Mouse (Mus musculus) kidney, postnatal 14 days (tissue): ENCODE results near the gene Cyb5d2.
"Not testable (repeated sequence)": the region's sequence is repeated elsewhere in the genome, so short reads cannot be mapped to it uniquely, and the experiment has no call there.

Experiments
- DNase-seq: peaks from one replicate; pipeline ENCODE4 v3.0.0; 2022; ENCODE audit warnings: mixed read lengths

The Cyb5d2 gene

DNA sequence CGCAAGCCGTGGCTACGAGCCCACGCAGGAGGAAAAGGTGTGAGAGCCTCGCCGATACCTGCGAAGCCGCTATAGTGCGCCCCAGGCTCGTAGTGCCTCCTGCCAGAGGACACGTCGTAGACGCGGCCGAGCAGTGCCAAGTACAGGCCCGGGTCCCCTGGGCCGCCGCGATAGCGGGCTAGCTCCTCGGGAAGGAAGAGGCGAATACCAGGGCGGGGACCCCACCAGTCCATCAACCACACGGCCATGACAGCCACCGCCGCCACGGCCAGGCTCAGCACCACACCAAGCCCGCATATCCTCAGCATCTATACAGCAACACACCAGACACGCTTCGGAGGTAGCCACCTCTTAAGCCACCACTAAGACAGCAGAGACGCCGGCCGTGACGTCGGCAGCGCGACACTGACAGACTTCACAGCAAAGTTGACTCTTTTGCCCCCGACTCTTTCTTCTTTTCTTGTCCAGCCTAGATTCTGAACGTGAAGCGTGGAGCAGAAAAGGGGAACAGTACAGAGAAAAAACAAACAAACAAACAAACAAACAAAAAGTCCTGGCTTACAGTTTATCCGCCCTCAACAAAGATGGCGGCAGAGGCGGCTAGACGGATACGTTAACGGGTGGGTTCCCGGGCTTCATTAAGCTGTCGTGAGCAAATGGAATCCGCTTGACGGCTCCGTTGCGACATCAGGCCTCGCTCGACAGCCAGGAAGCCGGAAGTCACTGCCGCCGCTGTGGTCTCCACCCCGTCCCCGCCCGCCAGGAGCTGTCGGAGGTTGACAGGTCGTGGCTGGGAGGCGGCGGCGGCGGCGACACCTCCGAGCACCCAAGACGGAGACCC lies at the start of gene Cyb5d2, which contains the start of gene Zzef1:
Gene Cyb5d2 (minus strand): TSS at position 688 of the 841 bp plus-strand sequence.
Gene Zzef1 (plus strand): TSS at position 772 of the 841 bp plus-strand sequence.
- DNase-seq: peak; percentile 97

DNA sequence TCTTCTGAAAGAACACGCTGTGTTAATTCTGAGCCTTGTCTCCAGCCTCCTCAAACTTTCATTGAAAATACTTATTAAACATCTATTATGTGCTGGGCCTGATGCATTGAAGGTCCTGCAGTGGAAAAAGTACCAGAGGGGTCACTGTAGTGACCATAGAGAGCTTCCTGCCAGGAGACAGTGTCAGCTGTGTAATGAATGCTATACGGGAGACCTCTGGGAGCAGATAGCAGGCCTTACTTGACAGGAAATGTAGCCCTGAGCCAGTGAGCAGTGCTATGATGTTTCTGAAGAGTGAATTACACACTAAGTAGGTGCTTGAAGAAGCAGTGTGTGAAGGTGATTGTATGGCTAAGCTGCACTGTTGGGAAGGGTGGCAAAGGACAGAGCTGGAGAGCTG lies 49.6 kb upstream of the Cyb5d2 start:
- no peak for DNase-seq

DNA sequence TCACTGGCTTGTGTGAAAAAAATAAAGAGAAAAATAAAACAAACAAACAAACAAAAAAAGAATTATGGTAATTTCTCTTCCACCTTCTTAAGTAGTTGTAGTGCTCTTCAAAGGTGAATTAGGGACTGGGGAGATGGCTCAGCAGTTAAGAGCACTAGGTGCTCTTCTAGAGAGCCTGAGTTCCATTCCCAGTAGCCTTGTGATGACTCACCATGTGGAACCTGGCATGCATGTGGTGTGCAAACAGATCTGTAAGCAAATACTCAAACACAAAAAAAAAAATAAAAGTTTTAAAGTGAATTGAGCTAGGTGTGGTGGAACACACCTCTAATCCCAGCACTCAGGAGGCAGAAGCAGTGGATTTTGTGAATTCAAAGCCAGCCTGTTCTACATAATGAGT lies 47.6 kb upstream of the Cyb5d2 start:
- DNase-seq: no peak

DNA sequence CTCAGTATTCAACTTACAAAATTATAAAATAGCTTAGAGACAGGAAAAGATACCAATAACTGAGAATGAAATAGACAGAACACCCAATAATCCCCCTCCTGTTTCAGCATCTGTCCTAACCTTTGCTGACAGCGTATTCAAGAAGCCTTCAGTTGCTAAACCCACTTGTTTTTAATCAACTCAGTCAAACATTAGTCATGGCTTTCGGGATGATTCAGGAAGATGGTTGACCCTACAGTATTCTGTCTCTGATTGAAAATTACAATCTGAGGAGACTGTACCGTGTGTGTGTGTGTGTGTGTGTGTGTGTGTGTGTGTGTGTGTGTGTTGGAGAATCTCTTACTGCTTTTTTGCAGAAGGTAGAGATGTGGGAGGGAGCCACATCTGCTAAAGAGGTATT lies 46.8 kb upstream of the Cyb5d2 start:
- DNase-seq: no peak

DNA sequence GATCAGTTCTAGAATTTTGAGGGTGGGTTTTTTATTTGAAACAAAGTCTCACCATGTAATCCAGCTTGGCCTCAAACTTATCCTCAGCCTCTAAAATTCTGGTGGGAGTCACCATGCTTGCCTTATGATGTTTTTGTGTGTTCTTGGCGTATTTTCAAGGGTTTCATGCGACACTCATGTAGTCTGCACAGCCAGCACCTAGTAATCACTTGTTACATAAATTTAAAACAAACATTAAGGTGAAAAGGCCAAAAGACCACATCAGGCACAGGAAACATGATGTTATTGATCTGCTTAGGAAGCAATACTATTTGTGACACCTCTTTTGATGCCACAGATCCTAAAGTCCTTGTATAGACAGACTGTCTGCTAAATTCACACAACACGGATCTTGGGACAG lies 33.9 kb upstream of the Cyb5d2 start:
- no peak for DNase-seq

DNA sequence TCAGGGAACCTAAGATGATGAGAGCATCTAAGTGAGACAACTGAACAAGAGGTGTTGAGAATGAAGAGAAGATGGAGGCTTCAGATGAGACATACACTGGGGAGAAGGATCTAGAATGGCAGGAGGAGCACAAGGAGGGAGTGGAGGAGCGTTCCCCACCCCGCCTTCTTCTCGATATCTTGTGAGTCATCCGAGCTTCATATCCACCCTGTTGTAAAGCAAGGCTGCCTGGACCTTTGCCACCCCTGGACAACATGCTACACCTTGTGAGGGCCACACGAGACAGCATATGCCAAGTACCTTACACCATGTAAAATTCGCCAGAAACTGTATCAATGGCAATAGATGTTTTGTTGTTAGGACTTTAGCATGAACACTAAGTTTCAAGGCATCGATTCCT lies 25.1 kb upstream of the Cyb5d2 start:
- no peak for DNase-seq

DNA sequence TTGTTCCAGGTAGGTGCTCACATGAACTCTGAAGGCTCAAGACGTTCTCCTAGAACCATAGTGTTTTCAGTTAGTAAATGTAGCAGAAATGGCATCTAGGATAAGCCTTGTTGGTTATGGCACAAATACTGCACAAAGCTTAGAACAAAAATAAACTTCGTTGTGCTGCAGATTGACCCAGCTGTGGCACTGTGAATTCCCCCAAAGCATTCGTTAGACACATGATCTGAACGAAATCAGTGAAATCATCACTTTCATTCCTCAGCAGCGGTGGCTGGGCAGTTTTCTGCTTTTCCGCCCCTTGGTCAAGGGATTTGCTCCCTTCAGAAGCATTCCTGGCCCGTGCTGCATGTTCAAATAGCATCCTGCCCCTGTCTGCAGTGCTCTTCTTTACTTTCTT lies 22.1 kb upstream of the Cyb5d2 start:
- no peak for DNase-seq

DNA sequence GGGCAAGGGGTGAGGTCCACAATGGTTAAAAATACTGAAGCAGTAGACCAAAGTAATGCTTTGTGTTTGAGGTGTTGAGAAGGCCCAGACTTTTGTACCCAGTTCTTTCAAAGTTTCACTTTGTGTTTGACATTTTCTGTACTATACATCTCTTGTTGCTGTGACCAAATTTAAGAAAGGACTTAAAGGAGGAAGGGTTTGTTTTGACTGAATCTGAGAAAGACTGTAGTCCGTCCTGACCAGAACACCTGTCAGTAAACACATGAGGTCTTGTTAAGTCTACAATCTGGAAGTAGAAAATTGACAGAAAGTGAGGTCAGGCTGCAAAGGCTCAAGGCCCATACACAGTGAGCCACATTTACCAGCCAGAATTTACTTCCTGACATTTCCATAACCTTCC lies 20.9 kb upstream of the Cyb5d2 start:
- DNase-seq: no peak

DNA sequence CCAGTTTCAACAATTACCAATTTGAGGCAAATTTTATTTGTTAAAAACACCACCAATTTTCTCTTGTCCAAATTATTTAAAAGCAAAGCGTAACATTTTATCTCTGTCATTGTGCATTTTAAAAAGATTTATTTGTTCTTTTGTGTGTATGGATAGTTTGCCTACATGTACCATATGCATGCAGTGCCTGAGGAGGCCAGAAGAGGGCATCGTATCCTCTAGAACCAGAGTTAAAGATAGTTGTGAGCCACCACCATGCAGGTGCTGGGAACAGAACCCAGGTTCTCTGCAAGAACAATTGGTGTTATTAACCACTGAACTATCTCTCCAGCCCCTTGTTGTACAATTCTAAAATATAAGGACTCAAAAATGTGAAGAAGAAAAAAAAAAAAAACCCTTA lies 18.2 kb upstream of the Cyb5d2 start:
- DNase-seq: no peak

DNA sequence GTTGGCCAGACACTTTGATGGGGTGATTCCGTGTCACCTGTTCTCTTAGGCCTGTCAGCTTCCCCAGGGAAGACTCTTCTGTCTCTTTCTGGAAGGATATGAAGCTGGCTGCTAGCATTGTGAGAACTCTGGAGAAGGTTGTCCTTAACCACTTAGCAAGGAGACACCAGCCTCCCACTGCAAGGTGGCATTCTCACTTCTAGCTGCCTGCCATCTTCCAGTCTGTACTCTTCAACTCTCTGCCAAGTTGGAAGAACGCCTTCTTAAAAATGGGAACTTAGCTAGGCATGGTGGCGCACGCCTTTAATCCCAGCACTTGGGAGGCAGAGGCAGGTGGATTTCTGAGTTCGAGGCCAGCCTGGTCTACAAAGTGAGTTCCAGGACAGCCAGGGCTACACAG lies 17.7 kb upstream of the Cyb5d2 start:
- no peak for DNase-seq

DNA sequence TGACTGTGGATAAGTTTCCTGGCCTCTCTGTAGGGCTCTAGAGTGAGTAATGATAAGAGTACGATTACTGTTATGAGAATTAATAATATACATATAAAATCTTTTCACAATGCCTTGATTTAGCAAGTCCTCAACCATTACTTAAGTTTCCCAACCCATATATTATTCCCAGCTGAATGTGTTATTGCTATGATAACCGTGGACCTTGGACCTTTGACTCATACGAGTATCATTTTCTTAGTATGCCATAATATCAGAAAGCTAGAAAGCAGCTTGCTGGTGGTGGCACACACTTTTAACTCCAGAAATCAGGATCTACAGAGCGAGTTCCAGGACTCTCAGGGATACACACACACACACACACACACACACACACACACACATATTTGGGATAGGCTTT lies 12.1 kb upstream of the Cyb5d2 start:
- DNase-seq: no peak

DNA sequence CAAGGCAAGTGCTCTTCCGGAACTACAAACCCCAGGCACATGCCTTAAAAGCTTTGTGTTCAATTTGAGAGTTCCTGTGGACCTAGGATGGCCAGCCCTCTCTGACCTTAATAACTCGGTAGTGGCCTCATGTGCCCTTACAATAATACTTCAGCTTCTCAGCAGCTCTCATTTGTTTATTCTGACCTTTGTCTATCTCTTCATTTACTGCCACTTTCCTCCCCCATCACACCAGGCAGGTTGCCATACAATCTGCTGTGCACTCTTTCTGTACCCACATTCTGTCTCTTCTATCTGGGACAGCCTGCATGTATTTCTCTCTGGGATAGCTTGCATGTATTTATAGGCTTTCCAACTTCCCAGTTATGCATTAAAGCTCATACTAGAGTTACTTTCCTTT lies 10.6 kb upstream of the Cyb5d2 start:
- no peak for DNase-seq

DNA sequence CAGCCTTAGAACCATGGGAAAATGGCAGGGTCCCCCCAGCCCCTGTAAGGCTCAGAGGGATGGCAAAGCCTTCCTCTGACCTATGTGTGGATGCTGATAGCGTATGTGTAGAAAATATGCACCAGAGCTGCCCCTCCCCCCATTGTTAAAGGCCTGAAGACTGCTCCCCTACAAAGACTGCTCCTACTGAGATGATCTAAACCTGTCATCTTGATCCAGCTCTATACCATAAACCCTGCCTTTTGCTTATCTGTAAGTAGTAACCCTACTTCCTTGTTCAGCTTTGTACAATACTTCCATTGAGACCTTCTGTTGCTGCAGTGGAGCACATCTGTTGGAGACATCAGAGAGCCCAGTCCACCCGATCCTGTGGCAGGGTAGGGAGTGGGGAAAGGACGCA lies 9.3 kb upstream of the Cyb5d2 start:
- DNase-seq: no peak

DNA sequence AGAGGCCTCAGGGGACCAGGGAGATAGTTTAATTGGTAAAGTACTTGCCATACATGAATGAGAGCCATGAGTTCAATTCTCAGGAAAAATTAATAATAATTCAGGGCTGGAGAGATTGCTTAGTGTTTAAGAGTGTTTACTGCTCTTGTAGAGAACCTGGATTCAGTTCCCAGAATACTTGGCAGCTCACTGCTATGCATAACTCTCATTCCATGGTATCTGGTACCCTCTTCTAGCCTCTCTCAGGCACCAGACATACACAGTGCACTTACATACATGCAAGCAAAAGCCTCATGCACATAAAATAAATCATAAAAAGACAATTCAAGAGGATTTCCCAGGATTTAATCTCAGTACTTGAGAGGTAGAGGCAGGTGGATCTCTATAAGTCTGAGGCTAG lies 8.6 kb upstream of the Cyb5d2 start:
- no peak for DNase-seq

DNA sequence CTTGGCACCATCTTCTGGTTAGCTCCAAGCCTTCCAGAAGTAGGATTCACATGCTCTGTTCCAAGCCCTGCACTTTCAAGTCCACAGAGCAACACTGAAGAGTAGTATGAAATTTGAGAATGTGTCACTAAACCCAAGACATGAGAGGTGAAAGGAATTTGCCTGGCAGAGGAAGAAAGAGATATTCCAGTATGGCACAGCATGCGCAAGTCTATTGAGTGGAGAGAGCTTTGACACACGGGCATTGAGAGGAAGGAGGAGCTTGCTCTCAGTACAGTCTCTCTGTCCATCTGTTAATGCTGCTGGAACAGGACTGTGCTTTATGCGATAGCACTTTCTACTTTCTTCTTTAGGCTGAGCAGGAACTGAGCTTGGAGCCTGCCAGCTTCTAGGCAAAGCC lies 7.1 kb upstream of the Cyb5d2 start:
- DNase-seq: no peak

DNA sequence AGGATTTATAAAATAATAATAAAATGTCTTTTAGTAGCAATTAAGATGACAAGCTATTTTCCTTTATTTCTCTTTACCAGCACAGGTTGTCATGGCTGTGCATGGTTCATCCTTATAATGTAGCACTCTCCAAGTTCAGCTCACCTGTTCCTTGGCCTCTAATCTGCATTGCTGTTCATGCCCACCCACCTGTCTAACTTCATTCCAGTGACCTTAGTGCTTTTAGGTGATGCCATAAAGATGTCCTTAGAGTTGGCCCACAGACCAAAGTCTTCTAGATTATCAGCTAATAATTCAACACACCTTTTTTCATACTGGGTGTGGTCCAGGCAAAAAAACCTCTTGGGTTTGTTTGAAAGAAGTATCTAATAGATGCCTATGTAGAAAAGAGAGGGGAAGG lies 5.2 kb upstream of the Cyb5d2 start:
- no peak for DNase-seq

DNA sequence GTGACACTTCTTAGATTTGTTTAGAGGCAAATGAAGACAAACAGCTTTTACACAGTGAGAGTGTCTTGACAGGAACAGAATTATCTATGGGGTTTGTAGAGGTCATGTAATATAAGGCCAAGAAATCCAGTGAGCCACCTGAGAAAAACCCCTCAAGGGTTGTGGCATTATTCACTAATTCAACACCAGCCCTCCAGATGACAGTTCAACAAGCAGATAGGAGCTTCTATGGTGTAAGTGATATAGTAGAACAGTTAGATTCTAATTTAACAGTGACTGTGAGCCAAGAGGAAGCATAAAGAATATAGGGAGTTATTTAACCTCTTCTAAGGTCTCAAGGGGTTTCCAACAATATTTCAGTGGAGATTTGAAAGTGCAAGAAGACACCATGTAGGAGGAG lies 2.2 kb upstream of the Cyb5d2 start:
- no peak for DNase-seq

DNA sequence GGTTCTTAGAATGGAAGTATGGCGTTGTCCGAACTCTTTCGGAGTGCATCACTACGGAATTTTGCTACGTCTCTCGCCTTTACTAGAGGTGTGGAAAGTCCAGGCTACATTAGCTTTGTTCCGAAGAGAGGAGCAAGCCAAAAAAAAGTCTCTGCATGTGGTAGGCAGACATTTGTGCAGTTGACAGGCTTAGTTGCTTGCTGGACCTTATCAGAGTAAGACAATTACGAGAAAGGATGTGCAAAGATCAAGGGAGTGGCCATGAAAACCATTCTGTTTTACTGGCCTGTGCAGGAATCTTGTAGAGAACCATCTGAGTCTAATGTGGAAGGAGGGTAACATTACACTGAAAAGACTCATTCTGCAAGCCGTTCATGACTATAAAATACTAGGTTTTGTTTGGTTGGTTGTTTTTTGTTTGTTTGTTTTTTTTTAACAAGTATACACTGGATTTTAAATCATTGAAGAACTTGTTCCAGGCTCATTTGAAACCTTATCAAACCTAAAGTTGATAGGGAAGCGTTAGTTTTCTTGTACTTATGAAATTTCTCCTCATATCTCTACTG lies 914 bp upstream of the Cyb5d2 start:
- no peak for DNase-seq

DNA sequence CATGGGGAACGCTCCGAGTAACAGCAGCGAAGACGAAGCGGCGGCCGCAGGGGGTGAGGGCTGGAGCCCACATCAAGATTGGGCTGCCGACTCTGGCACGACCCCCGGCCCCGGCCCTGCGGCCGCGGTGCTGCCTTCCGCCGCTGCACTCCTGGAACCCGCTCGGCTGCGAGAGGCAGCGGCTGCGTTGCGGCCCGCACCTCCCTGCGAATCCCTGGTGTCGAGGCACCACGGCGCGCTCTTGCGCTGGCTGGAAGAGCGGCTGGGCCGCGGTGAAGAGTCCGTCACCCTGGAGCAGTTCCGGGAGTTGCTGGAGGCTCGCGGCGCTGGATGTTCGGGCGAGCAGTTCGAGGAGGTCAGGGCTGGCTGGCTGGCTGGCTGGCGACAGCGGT lies 350 bp upstream of the Cyb5d2 start:
- DNase-seq: no peak

DNA sequence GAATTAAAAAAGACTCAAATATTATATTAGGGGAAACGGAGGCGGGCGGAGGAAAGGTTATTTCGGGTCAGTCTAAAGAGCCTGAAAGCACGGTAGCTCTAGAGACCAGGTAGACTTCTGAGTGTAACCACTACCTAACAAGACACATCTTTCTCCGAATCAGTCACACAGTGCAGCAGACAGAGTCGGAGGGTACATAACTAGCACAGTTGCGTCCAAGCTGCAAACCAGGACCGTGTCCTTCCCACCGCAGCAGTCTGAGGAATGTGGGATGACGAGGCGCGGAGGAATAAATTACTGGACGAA lies 840 bp downstream of the Cyb5d2 start:
- no peak for DNase-seq

DNA sequence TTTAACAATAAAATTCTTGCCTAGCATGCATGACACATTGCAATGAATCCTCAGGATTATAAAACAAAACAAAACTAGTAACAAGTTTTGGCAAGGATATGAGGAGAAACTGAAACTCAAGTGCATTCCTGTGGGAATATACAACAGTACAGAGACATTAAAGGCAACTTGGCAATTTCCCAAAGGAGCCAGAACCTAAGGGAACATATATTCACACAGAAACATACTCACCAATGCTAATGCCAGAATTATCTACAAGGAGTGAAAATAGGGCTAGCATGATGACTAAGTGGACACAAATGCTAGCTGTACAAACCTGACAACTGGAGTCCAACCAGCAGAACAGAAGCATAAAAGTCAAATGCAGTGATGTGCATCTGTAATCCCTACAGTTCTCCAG lies 3.9 kb downstream of the Cyb5d2 start:
- no peak for DNase-seq

DNA sequence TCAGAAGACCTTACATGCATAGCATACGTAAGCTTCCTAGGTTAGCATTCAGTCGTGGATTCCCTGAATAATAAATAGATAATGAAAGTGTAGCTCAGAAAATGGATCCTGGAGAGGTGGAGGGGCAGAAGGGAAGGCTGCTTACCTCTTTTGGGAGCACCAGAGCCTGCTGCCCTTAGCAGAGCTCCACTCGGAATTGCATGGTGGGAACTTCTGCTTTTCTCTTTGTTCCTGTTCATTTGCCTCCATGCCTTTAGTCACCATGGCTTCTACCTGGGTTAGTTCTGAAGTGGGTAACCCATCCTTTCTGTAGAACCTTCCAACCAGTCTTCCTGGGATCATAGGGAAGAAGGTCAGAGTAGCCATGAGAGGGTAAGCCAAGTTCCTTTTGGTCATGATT lies 13.4 kb downstream of the Cyb5d2 start:
- DNase-seq: no peak

DNA sequence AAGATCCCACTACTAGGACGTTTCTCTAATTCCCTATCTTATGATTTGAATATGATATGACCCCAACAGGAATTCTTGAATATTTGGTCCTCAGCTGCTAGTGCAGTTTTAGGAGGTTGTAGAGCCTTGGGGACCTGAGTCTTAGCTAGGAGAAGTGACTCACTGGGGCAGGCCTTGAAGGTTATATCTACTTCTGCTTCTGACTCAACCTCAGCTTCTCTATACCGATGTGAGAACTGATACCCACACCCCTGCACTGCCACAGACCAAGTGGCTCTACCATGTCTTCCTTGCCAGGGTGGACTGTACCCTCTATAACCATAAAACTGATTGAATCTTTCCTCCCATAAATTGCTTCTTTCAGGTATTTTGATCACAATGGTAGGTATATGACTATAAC lies 13.8 kb downstream of the Cyb5d2 start:
- DNase-seq: no peak

DNA sequence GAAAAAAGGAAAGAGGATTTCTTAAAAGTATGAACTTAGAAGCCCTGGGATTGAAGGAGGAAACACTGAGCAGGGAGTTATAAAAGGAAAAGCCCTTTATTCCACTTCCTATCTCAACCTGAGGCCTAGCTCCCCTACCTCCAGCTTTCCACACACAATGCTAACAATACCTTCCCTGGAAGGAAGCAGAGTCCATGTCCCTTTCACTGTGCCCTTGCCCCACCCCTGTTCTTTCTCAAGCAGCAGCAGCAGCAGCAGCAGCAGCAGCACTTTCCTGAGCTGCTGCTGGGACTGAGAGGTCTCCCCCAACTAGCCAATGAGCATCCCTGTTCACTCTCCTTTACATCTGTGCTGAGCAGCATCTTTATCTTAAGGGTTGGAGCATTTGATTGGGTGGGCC lies 17.0 kb downstream of the Cyb5d2 start:
- no peak for DNase-seq

DNA sequence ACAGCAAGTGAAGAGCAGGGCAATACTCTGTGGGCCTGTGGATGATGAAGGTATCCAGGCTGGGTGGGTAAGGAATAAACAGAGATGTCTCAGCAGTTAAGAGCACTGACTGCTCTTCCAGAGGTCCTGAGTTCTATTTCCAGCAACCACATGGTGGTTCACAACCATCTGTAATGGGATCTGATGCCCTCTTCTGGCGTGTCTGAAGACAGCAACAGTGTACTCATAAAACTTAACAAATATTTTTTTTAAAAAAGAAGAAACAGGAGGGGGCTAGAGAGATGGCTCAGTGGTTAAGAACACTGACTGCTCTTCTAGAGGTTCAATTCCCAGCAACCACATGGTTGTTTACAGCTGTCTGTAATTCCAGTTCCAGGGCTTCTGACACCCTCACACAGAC lies 23.3 kb downstream of the Cyb5d2 start:
- not testable (repeated sequence) for DNase-seq
